Mouse (Mus musculus) neural tube, embryonic 15.5 days (tissue): Measurements from ENCODE around the gene Dnm2. TPM values are rescaled to one million over a fixed set of nuclear protein-coding genes. Genes with fewer than 3 reads are reported as not detected.

Experiments
- ATAC-seq: fragments of 200-750 bp; cut with Nextera tagmentation; 2 replicates; pipeline ENCODE4 v1.8.0; 2017; ENCODE audit warnings: mild to moderate bottlenecking, moderate TSS enrichment, moderate library complexity; ENCODE audit not compliant: low FRiP score
- H3K27ac ChIP-seq: fragments of 300-500 bp; sonication (generic); replicated peaks from 2 replicates; pipeline ENCODE4 v1.5.1; 2015; ENCODE audit warnings: mild to moderate bottlenecking, inconsistent platforms
- H3K27me3 ChIP-seq: fragments of 300-500 bp; sonication (generic); replicated peaks from 2 replicates; pipeline ENCODE4 v1.6.1; 2015; ENCODE audit warnings: inconsistent platforms
- H3K36me3 ChIP-seq: fragments of 300-500 bp; sonication (generic); 2 replicates; pipeline ENCODE4 v1.6.1; 2015; ENCODE audit warnings: inconsistent platforms
- H3K4me1 ChIP-seq: fragments of 300-500 bp; sonication (generic); 2 replicates; pipeline ENCODE4 v1.6.1; 2015; ENCODE audit warnings: inconsistent platforms
- H3K4me2 ChIP-seq: fragments of 300-500 bp; sonication (generic); 2 replicates; pipeline ENCODE4 v1.6.1; 2015; ENCODE audit warnings: inconsistent platforms, mild to moderate bottlenecking, moderate library complexity
- H3K4me3 ChIP-seq: fragments of 300-500 bp; sonication (generic); replicated peaks from 2 replicates; pipeline ENCODE4 v1.5.1; 2015; ENCODE audit warnings: mild to moderate bottlenecking, inconsistent platforms
- H3K9ac ChIP-seq: fragments of 300-500 bp; sonication (generic); replicated peaks from 2 replicates; pipeline ENCODE4 v1.6.1; 2015; ENCODE audit warnings: mild to moderate bottlenecking, inconsistent platforms
- H3K9me3 ChIP-seq: fragments of 300-500 bp; sonication (generic); replicated peaks from 2 replicates; pipeline ENCODE4 v1.6.1; 2016; ENCODE audit warnings: inconsistent platforms
- WGBS: fragments of 180-500 bp; shearing (Covaris S2); methylation state at CpG from one replicate; pipeline ENCODE4 v1.1.7; 2015; ENCODE audit warnings: mixed read lengths; 5-methylcytosine and 5-hydroxymethylcytosine counted together
- polyA plus RNA-seq: library from polyadenylated mRNA; unstranded; fragments of >200 nt; fragmentation: Nextera tagmentation; extraction: Ambion mirVana; gene quantifications from 2 replicates; pipeline ENCODE4 v1.2.1, GENCODE M21; 2015

Dnm2 gene
- polyA plus RNA-seq, 1 experiment from 2014 or later, result 58.5 TPM

DNA sequence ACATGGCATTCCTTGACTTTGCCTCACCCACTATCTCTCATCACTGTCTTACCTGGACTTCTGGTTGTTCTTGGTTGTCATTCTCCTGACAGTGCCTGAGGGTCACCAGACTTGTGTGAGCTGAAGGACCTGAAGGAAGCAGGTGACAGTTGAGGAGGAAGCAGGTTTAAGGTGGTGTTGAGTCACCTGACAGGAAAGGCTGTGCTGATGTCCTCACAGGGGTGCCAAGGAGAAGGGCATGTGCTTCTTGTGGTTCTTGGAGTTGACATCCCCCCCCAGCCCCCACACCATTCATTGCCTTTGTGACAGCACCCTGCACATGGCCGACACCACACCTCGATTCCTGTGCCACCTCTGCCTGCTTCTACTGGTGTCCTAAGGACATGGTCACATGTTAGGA is 23.1 kb downstream of the Dnm2 start:
- no peak for ATAC-seq
- Histone ChIP-seq H3K36me3 (0 out of 2 replicates have a peak, but pooled peaks cover 3% of the 10 kb centered on the region), H3K4me1 (peaks cover 10% of the 10 kb centered on the region; the same call in 1 of the 2 replicates), H3K27me3 (no peaks in the 10 kb centered on the region), H3K9me3 (no peaks in the 10 kb centered on the region), H3K9ac (no peak overlapping the region), H3K27ac (no peak overlapping the region), H3K4me2 (no peak overlapping the region), H3K4me3 (no peak overlapping the region)
- WGBS, result 93% methylated on average over 2 of the region's 2 CpGs

DNA sequence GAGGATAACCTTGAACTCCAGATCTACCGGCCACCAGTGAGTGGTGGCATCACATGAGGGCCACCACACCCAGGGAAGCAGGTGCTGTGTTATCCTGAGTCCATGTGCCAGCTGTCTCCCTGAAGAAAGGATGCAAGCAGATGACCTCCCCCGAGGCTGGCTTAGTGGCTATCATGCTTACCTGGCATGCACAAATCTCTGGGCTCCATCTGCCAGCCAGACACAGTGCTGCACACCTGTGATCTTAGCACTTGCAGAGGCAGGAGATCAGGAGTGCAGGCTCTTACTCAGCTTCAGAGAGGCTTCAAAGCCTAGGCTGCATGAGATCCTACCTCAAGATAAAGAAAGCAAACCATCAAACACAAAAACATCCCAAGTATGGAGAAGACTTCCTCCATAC is 25.0 kb downstream of the Dnm2 start:
- Histone ChIP-seq H3K27ac (no peak overlapping the region), H3K4me2 (no peak overlapping the region), H3K36me3 (0 out of 2 replicates have a peak, but pooled peaks cover 1% of the 10 kb centered on the region), H3K4me1 (peaks cover 10% of the 10 kb centered on the region; the same call in 1 of the 2 replicates), H3K4me3 (no peak overlapping the region), H3K9me3 (no peaks in the 10 kb centered on the region), H3K27me3 (no peaks in the 10 kb centered on the region), H3K9ac (no peak overlapping the region)
- no peak for ATAC-seq
- WGBS, result 92% methylated on average over 2 of the region's 2 CpGs

GRCm38 (mm10) chr9:21450270-21450669 is 25.6 kb downstream of the Dnm2 start:
- no peak overlapping the region for H3K27ac ChIP-seq
- H3K4me3 ChIP-seq, result no peak overlapping the region
- no peaks in the 10 kb centered on the region for H3K27me3 ChIP-seq
- no peak for ATAC-seq
- H3K36me3 ChIP-seq, result no peaks in the 10 kb centered on the region
- WGBS, result 82% methylated on average over 3 of the region's 3 CpGs
- H3K4me2 ChIP-seq, result no peak overlapping the region
- no peak overlapping the region for H3K9ac ChIP-seq
- H3K4me1 ChIP-seq, result peaks cover 10% of the 10 kb centered on the region; the same call in 1 of the 2 replicates
- H3K9me3 ChIP-seq, result no peaks in the 10 kb centered on the region

DNA sequence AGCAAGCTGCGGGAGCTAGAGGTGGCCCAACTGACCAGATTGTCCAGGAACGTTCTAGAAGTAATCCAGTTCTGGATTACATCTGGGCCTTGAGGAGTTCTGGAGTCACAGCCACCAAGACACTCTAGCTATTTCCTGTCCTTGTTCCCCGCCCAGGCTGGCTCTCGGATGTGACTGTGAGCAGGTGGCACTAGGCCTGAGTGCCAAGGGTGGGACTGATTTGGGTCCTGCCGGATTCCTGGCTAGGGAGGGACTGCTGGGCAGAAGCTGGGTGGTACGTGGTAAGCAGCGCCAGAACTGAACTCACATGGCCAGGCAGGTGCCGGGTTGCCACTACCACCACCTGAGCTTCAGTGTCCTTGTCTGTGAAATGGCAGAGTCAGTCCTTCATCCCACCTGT is 26.7 kb downstream of the Dnm2 start:
- H3K4me2 ChIP-seq, result no peak overlapping the region
- H3K9ac ChIP-seq, result no peak overlapping the region
- no peak overlapping the region for H3K27ac ChIP-seq
- ATAC-seq, result no peak
- H3K4me3 ChIP-seq, result no peak overlapping the region
- no peaks in the 10 kb centered on the region for H3K27me3 ChIP-seq
- H3K4me1 ChIP-seq, result peaks cover 10% of the 10 kb centered on the region; the same call in 1 of the 2 replicates
- no peaks in the 10 kb centered on the region for H3K9me3 ChIP-seq
- H3K36me3 ChIP-seq, result no peaks in the 10 kb centered on the region
- WGBS, result 96% methylated on average over 8 of the region's 8 CpGs

- 85% methylated on average over 8 of the region's 8 CpGs for WGBS
- ATAC-seq, result no peak
- H3K9me3 ChIP-seq, result no peaks in the 10 kb centered on the region
These were observed 27.2 kb downstream of the Dnm2 start for GRCm38 (mm10) chr9:21451870-21452269.

GRCm38 (mm10) chr9:21453003-21453402 is 28.3 kb downstream of the Dnm2 start:
- Histone ChIP-seq H3K27ac (no peak overlapping the region), H3K4me1 (peaks cover 10% of the 10 kb centered on the region; the same call in 1 of the 2 replicates), H3K4me2 (no peak overlapping the region), H3K9me3 (no peaks in the 10 kb centered on the region), H3K4me3 (no peak overlapping the region), H3K27me3 (no peaks in the 10 kb centered on the region), H3K36me3 (no peaks in the 10 kb centered on the region), H3K9ac (no peak overlapping the region)
- ATAC-seq, result no peak
- WGBS, result 91% methylated on average over 7 of the region's 7 CpGs

More at GRCm38 (mm10) chr9:21451870-21452269, 27.2 kb downstream of the Dnm2 start:
- Histone ChIP-seq H3K27ac (no peak overlapping the region), H3K4me2 (no peak overlapping the region), H3K27me3 (no peaks in the 10 kb centered on the region), H3K9ac (no peak overlapping the region), H3K4me1 (peaks cover 10% of the 10 kb centered on the region; the same call in 1 of the 2 replicates), H3K4me3 (no peak overlapping the region), H3K36me3 (no peaks in the 10 kb centered on the region)

DNA sequence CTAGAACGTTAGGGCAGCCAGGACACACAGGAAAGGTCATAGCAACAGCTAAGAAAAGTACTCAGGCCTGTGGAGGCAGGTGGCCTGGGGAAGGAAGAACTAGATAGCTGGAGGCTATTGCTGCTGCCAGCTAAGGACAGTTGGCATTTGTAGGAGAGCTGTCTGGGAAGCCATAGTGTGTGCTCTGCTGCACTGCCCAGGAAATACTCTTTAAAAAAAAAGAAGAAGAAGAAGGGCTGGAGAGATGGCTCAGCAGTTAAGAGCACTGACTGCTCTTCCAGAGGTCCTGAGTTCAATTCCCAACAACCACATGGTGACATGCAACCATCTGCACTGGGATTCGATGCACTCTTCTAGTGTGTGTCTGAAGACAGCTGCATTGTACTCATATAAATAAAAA is 28.8 kb downstream of the Dnm2 start:
- H3K4me1 ChIP-seq, result peaks cover 10% of the 10 kb centered on the region; the same call in 1 of the 2 replicates
- WGBS, result 94% methylated on average over 2 of the region's 2 CpGs
- H3K4me3 ChIP-seq, result no peak overlapping the region

GRCm38 (mm10) chr9:21454556-21454955 is 29.8 kb downstream of the Dnm2 start:
- ATAC-seq, result no peak

More for the DNA sequence above, 28.8 kb downstream of the Dnm2 start:
- Histone ChIP-seq H3K27ac (no peak overlapping the region), H3K9me3 (no peaks in the 10 kb centered on the region), H3K27me3 (no peaks in the 10 kb centered on the region), H3K4me2 (no peak overlapping the region), H3K9ac (no peak overlapping the region), H3K36me3 (no peaks in the 10 kb centered on the region)
- no peak for ATAC-seq

DNA sequence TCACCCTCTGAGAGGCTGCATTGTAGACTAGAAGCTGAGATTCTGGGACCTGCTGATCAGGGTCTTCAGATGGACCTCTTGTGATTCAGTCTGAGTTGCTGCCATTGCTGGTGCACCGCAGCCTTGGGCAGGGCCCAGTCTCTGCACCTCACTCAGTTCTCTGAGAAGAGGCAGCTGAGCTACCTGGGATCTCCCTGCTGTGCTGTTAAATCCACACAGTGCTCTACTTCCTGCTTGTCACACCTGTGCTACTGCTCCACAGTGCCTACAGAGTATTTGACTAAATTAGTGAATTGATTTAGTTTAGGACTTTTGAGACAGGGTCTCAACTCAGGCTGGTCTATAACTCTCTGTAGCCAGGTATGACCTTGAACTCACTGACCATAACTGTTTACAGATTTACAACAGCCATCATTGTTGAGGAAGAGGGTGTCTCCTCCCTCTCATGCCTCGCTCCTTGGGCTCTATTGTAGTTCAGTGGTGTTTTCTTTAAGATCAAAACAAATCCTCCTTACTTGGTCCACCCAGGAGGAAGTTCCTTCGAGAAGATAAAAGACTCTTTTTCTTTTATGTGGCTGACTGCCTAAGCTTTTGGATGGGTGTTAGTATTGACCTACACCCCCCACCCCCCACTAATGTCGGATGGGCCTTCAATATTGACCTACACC is 30.5 kb downstream of the Dnm2 start:
- ATAC-seq, result no peak
- Histone ChIP-seq H3K9ac (no peak overlapping the region), H3K36me3 (peaks cover 6% of the 10 kb centered on the region; the same call in 1 of the 2 replicates), H3K27ac (no peak overlapping the region), H3K27me3 (no peaks in the 10 kb centered on the region), H3K4me2 (no peak overlapping the region), H3K9me3 (no peaks in the 10 kb centered on the region), H3K4me3 (no peak overlapping the region), H3K4me1 (0 out of 2 replicates have a peak, but pooled peaks cover 10% of the 10 kb centered on the region)
- WGBS, result 48% methylated on average over 4 of the region's 4 CpGs

More at GRCm38 (mm10) chr9:21454556-21454955, 29.8 kb downstream of the Dnm2 start:
- Histone ChIP-seq H3K27me3 (no peaks in the 10 kb centered on the region), H3K9ac (no peak overlapping the region), H3K4me3 (no peak overlapping the region), H3K4me1 (peaks cover 10% of the 10 kb centered on the region; the same call in 1 of the 2 replicates), H3K9me3 (no peaks in the 10 kb centered on the region), H3K36me3 (no peaks in the 10 kb centered on the region), H3K27ac (no peak overlapping the region), H3K4me2 (no peak overlapping the region)
- 73% methylated on average over 4 of the region's 4 CpGs for WGBS

DNA sequence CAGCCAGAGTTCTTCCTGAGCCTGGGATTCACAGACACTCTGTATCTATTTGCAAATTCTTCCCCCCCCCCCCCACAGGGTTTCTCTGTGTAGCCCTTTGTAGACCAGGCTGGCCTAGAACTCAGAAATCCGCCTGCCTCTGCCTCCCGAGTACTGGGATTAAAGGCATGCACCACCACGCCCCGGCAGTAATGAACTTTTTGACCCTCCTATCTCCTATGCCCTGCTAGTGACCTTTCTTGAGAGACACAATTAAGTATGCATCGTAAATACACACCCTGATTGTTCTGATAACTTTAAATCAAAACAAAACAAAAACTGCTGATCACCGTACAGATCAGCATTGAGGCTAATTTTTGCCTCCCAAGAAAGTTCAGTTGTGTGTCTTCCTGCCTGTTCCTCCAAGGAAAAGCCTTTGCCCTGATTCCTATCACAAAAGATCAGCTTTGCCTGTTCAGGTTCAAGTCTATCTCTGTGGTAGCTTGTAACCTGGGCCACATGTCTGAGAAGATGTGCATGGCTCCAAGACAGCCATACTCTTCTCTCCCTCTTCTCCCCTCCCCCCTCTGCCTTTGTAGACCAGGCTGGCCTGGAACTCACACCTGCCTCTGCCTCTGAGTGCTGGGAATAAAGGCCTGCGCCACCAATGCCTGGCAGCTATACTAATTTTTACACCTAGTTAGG is 31.7 kb downstream of the Dnm2 start:
- no peak for ATAC-seq
- Histone ChIP-seq H3K4me1 (0 out of 2 replicates have a peak, but pooled peaks cover 10% of the 10 kb centered on the region), H3K4me3 (no peak overlapping the region), H3K36me3 (peaks cover 6% of the 10 kb centered on the region; the same call in 1 of the 2 replicates), H3K9ac (no peak overlapping the region), H3K27me3 (no peaks in the 10 kb centered on the region), H3K9me3 (no peaks in the 10 kb centered on the region), H3K4me2 (no peak overlapping the region), H3K27ac (no peak overlapping the region)
- 89% methylated on average over 7 of the region's 7 CpGs for WGBS

- no peak for ATAC-seq
- Histone ChIP-seq H3K9ac (no peak overlapping the region), H3K27ac (no peak overlapping the region), H3K27me3 (no peaks in the 10 kb centered on the region), H3K4me2 (no peak overlapping the region), H3K9me3 (no peaks in the 10 kb centered on the region), H3K4me3 (no peak overlapping the region), H3K36me3 (peaks cover 6% of the 10 kb centered on the region; the same call in 1 of the 2 replicates), H3K4me1 (0 out of 2 replicates have a peak, but pooled peaks cover 6% of the 10 kb centered on the region)
- 78% methylated on average over 10 of the region's 10 CpGs for WGBS
These were observed 32.4 kb downstream of the Dnm2 start for GRCm38 (mm10) chr9:21456930-21457634.
